Mouse (Mus musculus) kidney, embryonic 16.5 days (tissue): ENCODE measurements around the gene Slc9a3r1. TPM values are rescaled to one million over a fixed set of nuclear protein-coding genes. Genes with fewer than 3 reads are reported as not detected.

ENCODE experiments used
- ATAC-seq: fragments of 200-750 bp; cut with Nextera tagmentation; 2 replicates; pipeline ENCODE4 v1.8.0; 2017; ENCODE audit warnings: moderate TSS enrichment; ENCODE audit not compliant: low FRiP score, low TSS enrichment
- H3K27ac ChIP-seq: fragments of 300-500 bp; sonication (generic); 2 replicates; pipeline ENCODE4 v1.5.1; 2014; ENCODE audit warnings: low read length
- H3K27me3 ChIP-seq: fragments of 300-500 bp; sonication (generic); 2 replicates; pipeline ENCODE4 v1.6.1; 2014; ENCODE audit warnings: low read length, control low read depth, mixed read lengths; ENCODE audit not compliant: insufficient read depth
- H3K36me3 ChIP-seq: fragments of 300-500 bp; sonication (generic); 2 replicates; pipeline ENCODE4 v1.6.1; 2014; ENCODE audit warnings: low read length, control low read depth, mixed read lengths; ENCODE audit not compliant: insufficient read depth
- H3K4me1 ChIP-seq: fragments of 300-500 bp; sonication (generic); 2 replicates; pipeline ENCODE4 v1.6.1; 2014; ENCODE audit warnings: low read length, control low read depth, mixed read lengths; ENCODE audit not compliant: insufficient read depth
- H3K4me2 ChIP-seq: fragments of 300-500 bp; sonication (generic); replicated peaks from 2 replicates; pipeline ENCODE4 v1.6.1; 2014; ENCODE audit warnings: low read depth, low read length
- H3K4me3 ChIP-seq: fragments of 300-500 bp; sonication (generic); 2 replicates; pipeline ENCODE4 v1.5.1; 2014; ENCODE audit warnings: mild to moderate bottlenecking, low read length
- H3K9ac ChIP-seq: fragments of 300-500 bp; sonication (generic); replicated peaks from 2 replicates; pipeline ENCODE4 v1.6.1; 2014; ENCODE audit warnings: low read length
- H3K9me3 ChIP-seq: fragments of 300-500 bp; sonication (generic); 2 replicates; pipeline ENCODE4 v1.6.1; 2016; ENCODE audit warnings: low read length, control low read depth
- WGBS: fragments of 180-500 bp; shearing (Covaris S2); extraction: QIAGEN DNeasy Blood & Tissue Kit; methylation state at CpG from one replicate; pipeline ENCODE4 v1.1.7; 2014; 5-methylcytosine and 5-hydroxymethylcytosine counted together
- polyA plus RNA-seq: library from polyadenylated mRNA; unstranded; fragments of >200 nt; fragmentation: Nextera tagmentation; extraction: Ambion mirVana; gene quantifications from 2 replicates; pipeline ENCODE4 v1.2.1, GENCODE M21; 2015

Gene Slc9a3r1
- polyA plus RNA-seq, 1 experiment from 2014 or later, result 170 TPM

GRCm38 (mm10) chr11:115202316-115202715 is 39.2 kb downstream of the Slc9a3r1 start:
- Histone ChIP-seq H3K9me3 (no peaks in the 10 kb centered on the region), H3K27ac (no peak overlapping the region), H3K9ac (no peak overlapping the region), H3K4me1 (no peaks in the 10 kb centered on the region), H3K4me2 (no peak overlapping the region), H3K27me3 (no peaks in the 10 kb centered on the region), H3K4me3 (no peak overlapping the region), H3K36me3 (peaks cover 19% of the 10 kb centered on the region; the same call in 1 of the 2 replicates)
- ATAC-seq, result peak; percentile 86
- WGBS, result 16% methylated on average over 12 of the region's 12 CpGs

- whole genome bisulfite sequencing, result 93% methylated on average over 9 of the region's 9 CpGs
- ATAC-seq, result 0 out of 2 replicates have a peak, but pooled peaks have one; percentile 28
- Histone ChIP-seq H3K4me2 (no peak overlapping the region), H3K9me3 (no peaks in the 10 kb centered on the region), H3K4me1 (no peaks in the 10 kb centered on the region), H3K27me3 (no peaks in the 10 kb centered on the region), H3K27ac (no peak overlapping the region), H3K36me3 (peaks cover 17% of the 10 kb centered on the region; the same call in 1 of the 2 replicates), H3K4me3 (no peak overlapping the region), H3K9ac (no peak overlapping the region)
Measured at GRCm38 (mm10) chr11:115202756-115203155, 39.6 kb downstream of the Slc9a3r1 start.

GRCm38 (mm10) chr11:115208126-115208525 is 45.0 kb downstream of the Slc9a3r1 start:
- no peaks in the 10 kb centered on the region for H3K9me3 ChIP-seq
- WGBS, result 80% methylated on average over 12 of the region's 12 CpGs
- peaks cover 6% of the 10 kb centered on the region; the same call in 1 of the 2 replicates for H3K36me3 ChIP-seq
- no peak for ATAC-seq
- no peak overlapping the region for H3K4me2 ChIP-seq
- H3K4me3 ChIP-seq, result no peak overlapping the region
- H3K27ac ChIP-seq, result no peak overlapping the region
- H3K27me3 ChIP-seq, result no peaks in the 10 kb centered on the region
- H3K9ac ChIP-seq, result no peak overlapping the region
- 0 out of 2 replicates have a peak, but pooled peaks cover 6% of the 10 kb centered on the region for H3K4me1 ChIP-seq

GRCm38 (mm10) chr11:115208776-115209732 is 45.9 kb downstream of the Slc9a3r1 start:
- H3K4me2 ChIP-seq, result no peak overlapping the region
- 0 out of 2 replicates have a peak, but pooled peaks cover 6% of the 10 kb centered on the region for H3K4me1 ChIP-seq
- no peak overlapping the region for H3K4me3 ChIP-seq
- no peaks in the 10 kb centered on the region for H3K9me3 ChIP-seq
- peaks cover 6% of the 10 kb centered on the region; the same call in 1 of the 2 replicates for H3K36me3 ChIP-seq
- 65% methylated on average over 25 of the region's 25 CpGs for WGBS
- H3K9ac ChIP-seq, result no peak overlapping the region
- no peak overlapping the region for H3K27ac ChIP-seq
- no peak for ATAC-seq
- no peaks in the 10 kb centered on the region for H3K27me3 ChIP-seq

DNA sequence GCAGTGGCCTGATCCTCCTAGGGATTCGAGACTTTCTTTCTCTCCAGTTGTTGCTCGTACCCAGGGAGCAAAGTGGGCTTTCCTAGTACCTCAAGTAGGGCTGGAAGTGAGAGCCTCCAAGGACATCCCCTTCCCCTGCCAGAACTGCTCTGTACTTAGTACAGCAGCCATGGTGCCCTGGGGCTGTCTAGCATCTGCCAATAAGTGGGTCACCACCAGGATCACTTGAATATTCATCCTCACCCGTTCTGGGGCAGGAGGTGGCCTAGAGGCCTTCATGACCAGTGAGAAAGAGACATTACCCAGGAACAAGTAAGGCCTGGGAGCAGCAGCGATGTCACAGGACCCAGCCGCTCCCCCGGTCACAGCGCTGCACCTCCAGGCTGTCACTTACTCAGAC is 46.8 kb downstream of the Slc9a3r1 start:
- ATAC-seq, result no peak

DNA sequence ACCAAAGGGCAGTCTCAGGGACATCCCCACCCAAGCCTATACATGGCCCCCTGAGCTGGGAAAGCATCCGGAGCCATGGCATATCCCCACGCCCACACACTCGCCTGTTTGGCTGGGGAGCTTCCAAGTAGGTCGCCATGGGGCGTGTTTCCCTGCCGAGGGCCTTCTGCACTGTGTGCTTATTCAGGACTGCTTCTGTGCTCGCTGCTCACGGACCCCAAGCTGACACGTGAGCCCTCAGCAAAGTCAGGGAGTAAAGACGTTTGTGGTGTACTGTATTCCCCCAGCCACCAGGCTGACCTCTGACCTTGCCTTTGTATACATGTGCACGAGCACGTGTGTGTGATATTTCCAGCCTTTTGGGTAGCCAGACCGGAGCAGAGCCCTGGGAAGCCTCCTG is 49.0 kb downstream of the Slc9a3r1 start:
- Histone ChIP-seq H3K9ac (no peak overlapping the region), H3K4me1 (0 out of 2 replicates have a peak, but pooled peaks cover 9% of the 10 kb centered on the region), H3K27ac (no peak overlapping the region), H3K4me3 (no peak overlapping the region), H3K9me3 (no peaks in the 10 kb centered on the region), H3K27me3 (no peaks in the 10 kb centered on the region), H3K4me2 (no peak overlapping the region), H3K36me3 (0 out of 2 replicates have a peak, but pooled peaks cover 2% of the 10 kb centered on the region)
- no peak for ATAC-seq
- WGBS, result 39% methylated on average over 13 of the region's 13 CpGs

More for the DNA sequence above, 46.8 kb downstream of the Slc9a3r1 start:
- H3K4me1 ChIP-seq, result 0 out of 2 replicates have a peak, but pooled peaks cover 9% of the 10 kb centered on the region
- peaks cover 6% of the 10 kb centered on the region; the same call in 1 of the 2 replicates for H3K36me3 ChIP-seq
- H3K27me3 ChIP-seq, result no peaks in the 10 kb centered on the region
- WGBS, result 75% methylated on average over 7 of the region's 7 CpGs
- H3K9ac ChIP-seq, result no peak overlapping the region
- H3K9me3 ChIP-seq, result no peaks in the 10 kb centered on the region
- no peak overlapping the region for H3K4me2 ChIP-seq
- H3K4me3 ChIP-seq, result no peak overlapping the region
- H3K27ac ChIP-seq, result no peak overlapping the region

DNA sequence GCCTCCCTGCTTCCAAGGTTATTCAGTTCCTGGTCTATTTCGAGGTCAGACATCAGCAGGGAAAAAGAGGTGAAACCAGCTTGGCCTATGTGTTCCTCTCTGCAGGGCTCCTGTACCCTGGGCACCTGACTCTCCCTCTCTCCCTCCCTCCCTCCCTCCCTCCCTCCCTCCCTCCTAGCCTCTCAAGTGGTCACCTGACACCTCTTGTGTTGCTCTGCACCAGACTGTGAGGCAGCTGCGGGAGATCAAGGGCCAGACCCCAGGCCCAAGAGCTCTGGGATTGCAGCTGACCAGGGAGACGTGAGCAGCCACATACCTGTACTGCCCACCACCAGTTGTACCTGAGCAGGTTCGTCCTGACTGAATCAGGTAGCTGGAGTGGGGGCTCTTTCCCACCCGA is 52.0 kb downstream of the Slc9a3r1 start:
- H3K27ac ChIP-seq, result no peak overlapping the region
- H3K4me2 ChIP-seq, result no peak overlapping the region
- 0 out of 2 replicates have a peak, but pooled peaks cover 3% of the 10 kb centered on the region for H3K27me3 ChIP-seq
- no peak overlapping the region for H3K4me3 ChIP-seq
- H3K36me3 ChIP-seq, result no peaks in the 10 kb centered on the region
- no peak overlapping the region for H3K9ac ChIP-seq
- H3K4me1 ChIP-seq, result peaks cover 26% of the 10 kb centered on the region; the same call in 1 of the 2 replicates
- 29% methylated on average over 5 of the region's 5 CpGs for WGBS
- ATAC-seq, result peak; percentile 70
- H3K9me3 ChIP-seq, result no peaks in the 10 kb centered on the region

DNA sequence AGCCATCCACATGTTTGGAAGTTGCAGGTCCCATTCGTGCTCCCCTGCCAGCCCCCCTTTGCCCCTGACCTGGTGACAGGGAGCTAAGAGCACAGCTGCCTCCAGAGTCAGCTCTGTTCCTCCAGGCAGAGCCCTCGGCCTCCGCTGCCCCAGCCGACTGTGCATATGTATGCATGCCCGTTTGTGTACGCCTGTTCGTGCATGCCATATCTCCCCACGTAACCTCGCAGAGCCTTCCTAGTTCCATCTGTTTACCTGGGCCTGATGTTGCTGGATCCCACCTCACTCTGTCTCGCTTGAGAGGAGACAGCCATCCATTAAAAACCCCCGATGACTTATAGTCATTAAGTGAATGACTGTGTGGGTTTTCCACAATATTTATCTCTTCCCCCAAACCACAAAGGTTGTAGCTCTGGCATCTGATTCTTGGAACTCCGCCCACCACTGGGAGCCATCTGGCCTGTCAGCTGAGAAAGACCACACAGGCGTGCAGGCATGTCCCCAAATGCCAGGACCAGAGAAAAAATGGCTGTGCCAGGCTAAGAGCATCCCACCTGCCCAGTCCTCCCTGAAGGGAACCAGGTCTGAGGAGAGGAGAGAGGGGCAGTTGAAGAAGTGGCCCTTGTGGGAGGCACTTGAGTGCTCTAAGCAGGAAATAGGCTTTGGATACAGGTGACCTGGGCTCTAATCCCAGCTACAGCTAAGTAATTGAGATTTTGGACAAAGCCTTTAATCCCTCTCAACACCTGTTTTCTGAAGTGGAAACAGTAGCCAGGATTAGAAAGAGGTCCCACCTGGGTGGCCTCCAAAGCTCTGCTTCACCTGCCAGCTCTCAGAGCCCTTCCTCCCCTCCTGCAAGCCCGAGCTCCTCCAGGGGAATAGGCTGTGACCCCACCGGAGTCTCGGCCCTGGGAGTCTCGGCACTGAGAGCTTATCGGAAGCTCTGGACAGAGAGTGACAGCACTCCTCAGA is 54.6 kb downstream of the Slc9a3r1 start:
- Histone ChIP-seq H3K9ac (no peak overlapping the region), H3K4me1 (peaks cover 30% of the 10 kb centered on the region; the same call in 1 of the 2 replicates), H3K9me3 (no peaks in the 10 kb centered on the region), H3K27ac (no peak overlapping the region), H3K27me3 (peaks cover 9% of the 10 kb centered on the region; the same call in 1 of the 2 replicates), H3K36me3 (no peaks in the 10 kb centered on the region), H3K4me2 (no peak overlapping the region), H3K4me3 (no peak overlapping the region)
- no peak for ATAC-seq
- WGBS, result 61% methylated on average over 18 of the region's 18 CpGs

- no peak overlapping the region for H3K27ac ChIP-seq
- H3K4me2 ChIP-seq, result no peak overlapping the region
- no peaks in the 10 kb centered on the region for H3K36me3 ChIP-seq
- no peak overlapping the region for H3K4me3 ChIP-seq
- no peaks in the 10 kb centered on the region for H3K9me3 ChIP-seq
- WGBS, result 42% methylated on average over 9 of the region's 9 CpGs
- peaks cover 32% of the 10 kb centered on the region; the same call in 1 of the 2 replicates for H3K4me1 ChIP-seq
- ATAC-seq, result no peak
- peaks cover 17% of the 10 kb centered on the region; the same call in 1 of the 2 replicates for H3K27me3 ChIP-seq
- H3K9ac ChIP-seq, result no peak overlapping the region
Measured at GRCm38 (mm10) chr11:115219263-115219662, 56.1 kb downstream of the Slc9a3r1 start.
